Mouse (Mus musculus): ENCODE measurements around the gene Bhlhe23.

DNA sequence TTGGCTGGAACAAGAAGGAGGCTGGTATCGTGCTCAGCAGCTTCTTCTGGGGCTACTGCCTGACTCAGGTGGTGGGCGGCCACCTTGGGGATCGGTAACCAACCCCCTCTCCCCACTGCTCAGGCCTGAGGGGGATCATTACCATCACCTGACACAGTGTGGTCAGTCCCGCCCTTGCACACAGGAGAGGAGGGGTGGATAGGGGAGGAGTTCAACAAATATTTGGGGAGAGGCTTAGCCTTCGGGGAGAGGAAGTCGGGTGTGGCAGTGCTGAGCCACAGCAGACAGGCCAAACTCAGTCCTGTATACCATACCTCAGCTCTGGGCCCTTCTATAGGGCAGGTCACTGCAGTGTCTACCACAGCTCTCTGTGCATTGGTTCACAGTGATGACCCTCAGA, 44.7 kb downstream of the Bhlhe23 start:
- no peak for TF ChIP-seq ZNF384 (IDR thresholded peaks at IDR 0.05; ENCODE audit: low read depth, low read length)
- no peak for TF ChIP-seq ZC3H11A (IDR thresholded peaks at IDR 0.05; ENCODE audit: borderline replicate concordance, low read depth, low read length)
- TF ChIP-seq CHD2 (IDR thresholded peaks at IDR 0.05; ENCODE audit: low read depth, low read length): no peak
- no peak for TF ChIP-seq HCFC1 (IDR thresholded peaks at IDR 0.05; ENCODE audit: borderline replicate concordance, insufficient read depth, low read length)
- TF ChIP-seq MAFK (IDR thresholded peaks at IDR 0.05; ENCODE audit: insufficient read depth, low read depth, low read length): no peak

Data from ES-E14 (cell line).